Mouse (Mus musculus) cortical plate, adult 2 months (tissue): ENCODE data around the gene Itpr2.

Experiments
- CTCF ChIP-seq: fragments of 200-500 bp; IDR thresholded peaks from 2 replicates; pipeline ENCODE4 v1.5.1; 2011; ENCODE audit warnings: mild to moderate bottlenecking, control low read depth, low read length; ENCODE audit not compliant: insufficient read depth; ENCODE audit errors: extremely low read depth
- POLR2A ChIP-seq: fragments of 200-500 bp; IDR thresholded peaks from 2 replicates; pipeline ENCODE4 v1.6.1; 2011; ENCODE audit warnings: mild to moderate bottlenecking, low read length, control low read depth; ENCODE audit not compliant: insufficient read depth; ENCODE audit errors: extremely low read depth

- TF ChIP-seq POLR2A (no peak), CTCF (no peak)
Observed at GRCm38 (mm10) chr6:146342995-146343394, 159.0 kb downstream of the Itpr2 start.
